Mouse (Mus musculus): ENCODE measurements around the gene Mpp6.
A peak's percentile ranks its signal among the peaks of the same experiment; 100 is the strongest.

The Mpp6 gene

DNA sequence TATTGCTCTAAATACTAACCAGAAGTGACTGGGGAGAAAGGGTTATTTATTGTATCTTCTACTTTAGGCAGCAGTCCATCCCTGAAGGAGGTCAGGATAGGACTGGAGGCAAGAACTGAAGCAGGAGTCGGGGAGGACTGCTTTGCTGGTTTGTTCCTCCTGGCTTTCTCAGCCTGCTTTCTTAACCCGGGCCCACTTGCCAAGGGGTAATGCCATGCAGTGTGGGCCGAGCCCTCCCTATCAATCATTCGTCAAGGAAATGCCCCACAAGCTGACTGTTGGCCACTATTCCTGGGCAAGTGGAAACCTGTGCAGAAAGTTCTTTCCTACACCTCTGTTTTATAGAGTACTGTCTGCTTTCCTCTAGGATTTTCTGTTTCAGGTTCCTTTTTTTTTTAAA lies 39.3 kb downstream of the Mpp6 start:
- no peak for DNase-seq (ENCODE audit: low spot score in 2 of 2)

DNA sequence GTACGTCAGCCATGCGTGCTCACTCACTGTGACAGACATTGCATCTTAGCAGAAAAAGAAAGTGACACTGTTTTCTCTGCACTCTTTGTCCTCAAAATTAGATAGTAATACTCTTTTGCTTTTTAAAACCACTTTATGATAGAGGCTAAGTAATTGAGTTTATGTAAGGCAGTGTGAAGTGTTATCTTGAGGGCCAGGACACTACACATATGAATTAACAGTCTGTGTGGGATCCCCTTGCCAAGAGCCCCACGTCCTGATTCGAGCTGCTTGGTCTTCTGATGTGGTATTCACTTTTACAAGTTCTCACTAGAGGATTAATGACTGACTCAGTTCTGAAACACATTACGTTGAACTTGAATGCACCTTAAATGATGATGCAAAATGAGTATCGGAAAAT lies 49.8 kb downstream of the Mpp6 start:
- DNase-seq (ENCODE audit: low spot score in 2 of 2), result no peak

DNA sequence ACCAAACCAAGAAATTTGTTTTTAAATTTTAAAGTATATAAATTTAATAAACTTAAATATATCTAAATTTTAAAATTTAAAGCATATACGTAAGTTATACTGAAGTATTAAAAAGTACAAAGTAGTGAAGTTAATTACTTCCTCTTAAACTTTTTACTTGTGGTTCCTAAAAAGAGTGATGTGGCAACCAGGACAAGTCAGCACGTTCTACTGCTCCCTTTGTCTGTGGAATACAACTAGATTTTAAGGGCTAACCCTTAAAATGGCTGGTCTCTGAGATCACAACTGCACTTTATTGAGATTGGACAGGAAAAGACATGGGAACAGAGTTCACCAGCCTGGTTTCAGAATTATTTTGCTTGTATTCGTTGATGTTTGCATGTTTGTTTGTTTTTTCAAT lies 53.0 kb downstream of the Mpp6 start:
- DNase-seq (ENCODE audit: low spot score in 2 of 2), result no peak

GRCm38 (mm10) chr6:50168821-50169220 lies 58.8 kb downstream of the Mpp6 start:
- no peak for DNase-seq (ENCODE audit: low spot score in 2 of 2)

DNA sequence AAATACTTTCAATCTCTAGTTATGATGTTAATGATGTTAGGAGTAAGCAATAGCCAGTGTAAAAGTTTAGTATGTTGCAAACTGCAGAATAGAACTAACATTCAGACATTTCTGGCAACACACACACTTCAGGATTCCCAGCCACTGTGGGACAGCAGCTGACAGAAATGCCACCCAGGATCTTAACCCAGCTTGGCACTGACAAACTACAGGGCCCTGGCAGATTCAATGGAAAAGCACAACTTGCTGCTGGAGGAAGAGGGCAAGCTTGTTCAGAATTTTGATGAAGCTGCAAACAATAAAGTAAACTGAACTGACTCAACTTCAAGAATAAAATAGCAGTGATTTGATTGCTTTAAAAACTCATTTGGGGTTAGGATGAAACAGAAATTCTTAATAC lies 59.7 kb downstream of the Mpp6 start:
- DNase-seq (ENCODE audit: low spot score in 2 of 2), result no peak

DNA sequence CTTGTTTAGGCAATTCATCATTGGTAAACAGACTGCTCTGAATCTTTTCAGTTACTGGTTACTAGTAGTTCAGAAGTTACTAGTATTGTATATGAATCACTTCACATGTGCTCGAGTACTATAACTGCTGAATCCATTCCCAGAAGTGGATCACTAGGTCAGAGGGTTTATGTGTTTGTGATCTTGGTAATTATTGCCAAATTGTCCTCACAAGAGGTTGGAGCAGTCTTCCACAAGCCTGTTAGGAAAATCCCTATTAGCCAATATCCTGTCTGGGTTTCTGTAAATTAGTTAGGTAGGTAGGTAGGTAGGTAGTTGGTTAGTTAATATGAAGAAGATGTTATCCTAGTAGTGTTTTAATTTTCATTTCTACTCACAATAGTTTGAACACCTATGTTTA lies 65.7 kb downstream of the Mpp6 start:
- DNase-seq (ENCODE audit: low spot score in 2 of 2), result no peak

GRCm38 (mm10) chr6:50180189-50180588 lies 70.1 kb downstream of the Mpp6 start:
- no peak for DNase-seq (ENCODE audit: low spot score in 2 of 2)

DNA sequence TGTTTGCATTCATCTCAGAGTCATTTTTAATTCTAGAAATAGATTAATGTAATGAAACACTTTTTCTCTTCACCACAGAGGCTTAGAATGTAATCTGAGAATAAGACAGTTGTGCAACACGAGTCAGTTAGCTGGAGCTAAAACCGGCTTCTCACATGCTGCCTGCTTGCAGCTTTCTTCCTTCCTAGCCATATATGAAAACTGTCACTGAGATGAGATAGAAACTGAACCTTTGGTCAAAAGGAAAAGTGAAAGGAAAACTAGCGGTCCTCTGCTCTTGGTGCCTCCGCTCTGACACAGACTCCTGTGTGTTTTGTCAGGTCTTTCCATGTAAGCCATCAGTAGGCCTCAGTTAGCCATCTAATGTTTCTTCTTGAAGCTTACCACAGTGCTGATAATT lies 77.9 kb downstream of the Mpp6 start:
- DNase-seq (ENCODE audit: low spot score in 2 of 2), result no peak

DNA sequence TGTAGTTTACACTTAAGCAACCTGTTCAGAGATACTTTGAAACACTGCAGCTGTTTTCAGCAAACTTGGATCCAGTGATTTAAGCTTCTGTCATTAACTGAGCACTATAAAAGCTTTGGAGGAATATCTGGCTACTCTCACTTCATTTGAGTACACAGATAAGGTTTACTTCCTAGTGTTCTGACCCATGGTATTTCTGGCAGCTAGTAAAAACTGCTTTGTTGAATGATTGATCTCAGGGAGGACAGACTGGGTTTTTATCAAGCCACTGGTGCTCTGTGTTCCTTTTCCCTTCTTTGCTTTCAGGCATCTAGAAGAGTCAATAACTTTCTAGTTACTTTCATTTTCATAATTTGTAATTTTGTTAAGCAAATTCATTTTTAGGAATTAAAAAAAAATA lies 79.3 kb downstream of the Mpp6 start:
- no peak for DNase-seq (ENCODE audit: low spot score in 2 of 2)

DNA sequence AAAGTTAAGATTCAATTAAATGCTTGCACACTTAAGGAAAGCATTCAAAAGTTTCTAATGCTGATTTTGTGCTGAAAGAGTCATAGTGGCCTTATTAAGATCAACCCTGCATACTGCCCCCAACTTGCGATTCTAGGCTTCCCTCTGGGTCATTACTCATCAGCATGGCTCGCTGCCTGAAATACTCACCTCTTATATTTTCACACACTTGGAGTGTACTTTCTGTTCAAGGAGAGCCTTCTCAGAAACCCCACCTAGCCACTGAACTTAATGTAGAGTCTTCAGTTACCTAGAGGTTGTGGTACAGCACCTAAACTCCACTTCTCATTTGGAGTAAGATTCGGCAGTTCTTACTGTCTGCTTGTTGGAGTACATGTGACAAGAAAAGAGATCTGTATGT lies 81.6 kb downstream of the Mpp6 start:
- DNase-seq (ENCODE audit: low spot score in 2 of 2), result no peak

GRCm38 (mm10) chr6:50192169-50192568 lies 82.1 kb downstream of the Mpp6 start:
- DNase-seq (ENCODE audit: low spot score in 2 of 2), result no peak

- DNase-seq (ENCODE audit: low spot score in 2 of 2), result no peak
These were observed 82.8 kb downstream of the Mpp6 start for GRCm38 (mm10) chr6:50192822-50193221.

DNA sequence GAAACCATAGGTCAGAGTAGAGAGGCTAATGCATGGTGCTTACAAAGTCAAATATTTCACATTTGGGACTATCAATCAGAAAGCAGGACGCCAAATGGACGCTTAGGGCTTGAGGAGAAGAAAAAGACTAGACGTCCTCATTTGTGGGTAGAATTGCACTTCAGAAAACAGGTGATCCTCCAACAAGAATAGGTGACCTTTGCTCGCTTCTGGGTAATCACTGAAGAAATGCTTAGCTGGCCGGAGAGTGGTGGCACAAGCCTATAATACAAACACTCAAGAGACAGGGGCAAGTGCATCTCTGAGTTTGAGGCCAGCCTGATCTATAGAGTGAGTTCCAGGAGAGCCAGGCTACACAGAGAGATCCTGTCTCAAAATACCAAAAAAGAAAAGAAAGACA lies 83.8 kb downstream of the Mpp6 start:
- DNase-seq (ENCODE audit: low spot score in 2 of 2), result no peak

GRCm38 (mm10) chr6:50204356-50204755 lies 94.3 kb downstream of the Mpp6 start:
- DNase-seq (ENCODE audit: low spot score in 2 of 2), result no peak

- no peak for DNase-seq (ENCODE audit: low spot score in 2 of 2)
These were observed 95.1 kb downstream of the Mpp6 start for GRCm38 (mm10) chr6:50205093-50205492.

DNA sequence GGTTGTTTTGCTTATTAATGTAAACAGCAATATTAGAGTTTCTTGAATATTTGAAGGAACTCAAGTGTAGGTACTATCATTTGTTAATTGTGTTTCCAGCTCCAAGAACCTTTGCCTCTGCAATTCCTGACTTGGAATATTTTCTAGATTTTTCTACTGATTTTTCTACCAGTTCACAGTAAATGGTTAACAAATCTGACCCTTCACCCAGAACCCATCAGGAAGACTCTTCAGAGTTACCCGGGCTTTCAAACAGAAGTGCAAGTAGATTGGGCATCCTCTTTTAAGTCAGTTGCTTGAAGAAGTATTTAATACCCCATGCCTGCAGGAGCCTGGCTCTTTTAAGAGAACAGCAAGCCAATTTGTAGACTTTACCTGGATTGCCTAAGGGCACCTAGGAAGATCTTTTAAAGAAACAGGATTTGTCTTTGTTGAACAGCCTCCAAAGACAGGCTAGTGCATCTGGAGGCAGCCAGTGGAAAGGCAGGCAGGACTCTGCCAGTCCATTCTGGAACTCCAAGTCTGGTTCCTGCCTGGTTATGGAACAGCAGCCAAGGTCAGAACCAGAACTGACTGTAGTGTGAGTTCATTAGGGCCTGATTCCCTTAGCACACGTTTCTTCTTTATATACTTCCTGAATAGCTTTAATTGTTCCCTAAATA lies 104.8 kb downstream of the Mpp6 start:
- DNase-seq (ENCODE audit: low spot score in 2 of 2), result no peak

GRCm38 (mm10) chr6:50215373-50215745 lies 105.3 kb downstream of the Mpp6 start:
- DNase-seq (ENCODE audit: low spot score in 2 of 2), result no peak

DNA sequence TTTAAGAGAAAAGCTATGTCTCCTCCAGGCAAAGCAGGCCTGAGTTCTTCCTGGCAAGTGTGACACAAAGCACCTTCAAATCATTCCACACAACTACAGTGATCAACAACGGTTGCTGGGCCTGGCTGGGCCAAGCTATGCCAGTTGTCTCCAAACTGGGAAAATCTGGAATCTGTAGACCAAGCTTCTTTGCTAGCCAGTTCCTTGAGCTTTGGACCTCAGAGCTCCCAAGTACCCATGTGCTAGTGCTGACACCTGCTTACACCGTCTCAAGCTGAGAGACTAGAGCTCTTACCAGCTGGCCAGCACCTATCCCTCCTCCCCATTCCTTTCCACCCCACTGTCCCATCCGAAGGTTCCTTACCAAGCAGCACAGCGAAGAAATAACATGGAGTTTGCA lies 105.9 kb downstream of the Mpp6 start:
- no peak for DNase-seq (ENCODE audit: low spot score in 2 of 2)

DNA sequence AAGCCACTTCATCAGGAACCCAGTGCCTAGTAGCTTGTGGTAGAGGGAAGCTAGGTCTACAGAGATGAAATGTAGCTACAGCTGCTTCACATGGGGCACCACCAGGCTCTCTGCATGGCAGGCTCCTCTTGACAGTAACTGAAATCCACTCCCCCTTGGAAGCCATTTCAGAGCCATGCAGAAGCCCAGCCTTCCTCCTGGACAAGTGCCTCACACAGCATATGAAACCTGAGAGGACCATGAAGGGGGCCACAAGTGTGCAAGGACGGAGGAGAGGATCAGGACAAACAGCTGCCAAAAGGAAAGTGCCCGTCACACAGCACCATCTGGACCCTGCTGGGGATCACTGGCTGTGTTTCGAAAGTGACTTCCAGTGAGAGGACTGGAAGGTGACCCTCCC lies 108.6 kb downstream of the Mpp6 start:
- no peak for DNase-seq (ENCODE audit: low spot score in 2 of 2)

DNA sequence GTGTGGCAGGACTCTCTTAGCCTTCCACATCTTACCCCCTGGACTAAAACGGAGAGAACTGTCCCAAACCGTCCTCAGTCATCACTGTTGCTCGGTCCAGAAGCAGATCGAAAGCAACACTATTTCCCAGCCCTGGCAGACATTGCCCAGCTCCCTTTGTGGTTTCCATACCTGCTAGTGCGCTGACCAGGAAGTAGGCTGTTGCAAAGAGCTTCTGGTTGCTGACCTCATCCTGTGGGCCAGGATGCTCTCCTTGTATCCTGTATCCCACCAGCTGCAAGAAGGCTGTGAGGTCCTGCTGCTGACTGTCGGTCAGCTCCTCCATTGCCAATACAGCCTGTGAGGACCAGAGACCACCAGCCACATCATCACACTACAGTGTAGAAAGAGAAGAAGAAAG lies 109.0 kb downstream of the Mpp6 start:
- DNase-seq (ENCODE audit: low spot score in 2 of 2), result no peak

DNA sequence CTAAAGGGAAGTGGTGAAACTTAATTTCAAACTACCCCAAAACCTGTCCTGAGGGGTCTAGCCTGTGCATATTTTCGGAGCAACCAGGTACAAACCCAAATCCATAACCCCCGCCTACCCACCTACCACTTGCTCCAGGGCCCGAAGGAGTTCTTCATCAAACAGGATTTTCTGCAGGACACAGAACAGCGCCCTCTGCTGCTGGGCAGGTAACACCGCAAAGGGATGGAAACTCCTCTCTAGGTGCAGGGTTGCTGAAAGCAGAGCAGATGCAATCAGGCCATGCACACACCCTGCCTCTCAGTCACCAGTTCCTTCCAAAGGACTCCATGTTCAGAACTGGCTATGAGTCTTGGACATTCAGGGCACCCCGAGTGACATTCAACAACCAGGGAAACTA lies 110.8 kb downstream of the Mpp6 start:
- DNase-seq (ENCODE audit: low spot score in 2 of 2), result peak in 1 of 2 experiments; percentile 23

- no peak for DNase-seq (ENCODE audit: low spot score in 2 of 2)
These were observed 112.3 kb downstream of the Mpp6 start for GRCm38 (mm10) chr6:50222351-50222750.

DNA sequence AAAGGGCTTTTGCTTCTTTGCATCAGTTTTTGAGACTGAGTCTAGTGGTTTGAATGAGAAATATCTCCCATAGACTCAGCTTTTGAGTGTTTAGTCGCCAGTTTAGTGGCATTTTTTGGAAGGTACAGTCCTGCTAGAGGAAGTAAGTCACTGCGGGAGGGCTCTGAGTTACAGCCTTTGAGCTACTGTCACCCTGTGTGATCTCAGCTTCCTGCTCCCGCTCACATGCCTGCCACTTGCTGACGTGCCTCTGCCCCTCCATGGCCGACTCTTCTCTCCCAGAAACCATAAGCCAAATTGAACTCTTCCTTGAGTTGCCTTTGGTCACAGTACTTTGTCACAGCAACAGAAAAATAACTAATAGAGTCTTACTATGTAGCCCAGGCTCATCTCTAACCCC lies 112.9 kb downstream of the Mpp6 start:
- no peak for DNase-seq (ENCODE audit: low spot score in 2 of 2)

GRCm38 (mm10) chr6:50223606-50224005 lies 113.6 kb downstream of the Mpp6 start:
- DNase-seq (ENCODE audit: low spot score in 2 of 2), result no peak

GRCm38 (mm10) chr6:50225232-50225631 lies 115.2 kb downstream of the Mpp6 start:
- DNase-seq (ENCODE audit: low spot score in 2 of 2), result no peak

Data from frontal cortex, postnatal 14 days (tissue).